Mouse (Mus musculus) 416B (cell line): ENCODE data around the gene R3hdm4.

ENCODE experiments used
- DNase-seq: peaks from one replicate; pipeline ENCODE4 v3.0.0; 2011; ENCODE audit warnings: low read depth

The R3hdm4 gene

DNA sequence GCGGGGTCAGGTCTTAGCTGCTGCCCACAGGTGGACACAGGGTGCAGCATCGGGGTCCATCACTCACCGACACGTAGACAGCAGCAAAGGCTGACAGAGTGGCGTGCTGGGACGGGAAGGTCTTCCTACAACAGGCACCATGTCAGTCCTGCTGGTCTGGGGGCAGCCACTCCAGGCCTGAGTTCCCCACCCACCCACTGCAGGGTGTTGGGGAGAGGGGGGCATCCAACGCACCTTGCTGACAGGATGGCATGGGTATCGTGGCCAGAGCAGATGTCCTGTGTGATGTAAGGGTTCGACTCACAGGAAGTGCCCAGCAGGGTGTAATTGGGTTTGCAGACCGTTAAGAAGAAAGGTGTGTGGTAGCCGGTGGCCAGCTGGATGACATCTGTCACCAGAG is 54.4 kb downstream of the R3hdm4 start:
- no peak for DNase-seq

DNA sequence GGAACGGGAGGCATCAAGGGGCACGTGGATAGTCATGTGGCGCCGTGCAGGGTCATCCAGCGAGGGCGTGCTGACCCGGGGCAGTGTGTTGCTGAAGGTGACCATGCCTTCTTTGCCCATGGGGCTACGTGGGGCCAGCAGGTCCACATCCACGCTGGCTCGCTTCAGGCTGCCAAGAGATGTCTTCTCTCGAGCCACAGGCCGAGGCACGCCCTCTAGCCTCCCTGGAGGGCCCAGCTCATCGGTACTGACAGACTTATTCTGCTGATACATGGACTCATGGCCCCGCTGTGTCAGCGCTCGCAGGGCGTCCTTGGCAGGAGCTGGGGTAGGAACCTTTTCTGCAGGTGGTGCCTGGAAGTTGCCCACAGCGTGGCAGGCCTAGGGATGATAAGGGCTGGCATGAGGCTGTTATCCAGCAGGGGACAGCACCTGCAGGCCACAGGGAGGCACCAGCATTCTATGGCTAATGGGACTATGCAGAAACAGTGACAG is 55.2 kb downstream of the R3hdm4 start:
- peak; percentile 64 for DNase-seq

DNA sequence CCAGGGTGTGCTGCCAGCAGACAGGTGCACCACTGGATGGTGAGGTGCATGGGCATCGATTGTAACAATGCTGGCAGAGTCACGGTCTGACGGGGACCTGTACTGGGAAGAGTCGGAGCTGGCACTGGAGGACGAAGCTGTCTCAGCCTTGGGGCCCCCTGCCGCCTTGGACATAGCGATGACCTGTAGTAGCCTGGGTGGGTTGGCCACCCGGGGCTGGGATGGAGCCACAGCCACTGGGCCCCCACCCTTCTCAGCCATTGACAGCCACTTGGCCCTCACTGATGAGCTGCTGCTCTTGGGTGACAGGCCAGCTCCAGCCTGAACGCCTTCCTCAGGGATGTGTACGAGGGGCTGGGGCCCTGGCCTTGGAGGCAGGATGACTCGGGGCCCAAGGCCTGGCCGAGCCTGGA is 55.8 kb downstream of the R3hdm4 start:
- DNase-seq = no peak

DNA sequence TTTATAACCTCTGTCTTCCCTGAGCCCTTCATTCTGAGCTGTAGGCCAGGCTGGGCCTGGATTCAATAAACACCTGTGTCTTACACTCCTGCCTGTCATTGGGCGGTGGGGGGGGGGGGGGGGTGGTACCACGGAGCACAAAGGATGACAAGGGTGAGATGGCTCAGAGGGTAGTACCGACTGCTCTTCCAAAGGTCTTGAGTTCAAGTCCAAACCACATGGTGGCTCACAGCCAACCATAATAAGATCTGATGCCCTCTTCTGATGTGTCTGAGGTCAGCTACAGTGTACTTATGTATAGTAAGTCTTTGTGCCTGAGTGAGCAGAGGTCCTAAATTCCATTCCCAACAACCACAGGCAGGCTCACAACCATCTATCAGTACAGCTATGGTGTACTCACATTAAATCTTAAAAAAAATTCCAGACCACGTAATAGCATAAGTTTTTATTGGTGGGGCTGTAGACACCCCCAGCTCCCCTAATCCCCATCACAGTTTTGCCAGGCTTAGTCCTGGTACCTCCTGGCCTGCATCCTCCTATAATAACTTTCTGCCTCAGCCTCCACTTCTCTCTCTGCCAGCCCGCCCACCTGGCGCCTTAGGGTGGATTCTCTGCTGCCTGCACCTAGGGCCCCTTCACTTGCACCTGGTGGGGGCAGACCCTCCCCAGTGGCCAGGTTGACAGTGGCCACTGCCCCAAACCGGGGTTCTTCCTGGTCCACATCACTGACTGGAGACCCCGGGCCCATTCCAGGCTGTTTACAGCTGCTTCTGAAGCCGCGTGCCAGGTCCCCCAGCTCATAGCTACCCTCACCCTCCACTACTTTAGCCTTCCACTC is 56.4 kb downstream of the R3hdm4 start:
- DNase-seq = peak; percentile 76

DNA sequence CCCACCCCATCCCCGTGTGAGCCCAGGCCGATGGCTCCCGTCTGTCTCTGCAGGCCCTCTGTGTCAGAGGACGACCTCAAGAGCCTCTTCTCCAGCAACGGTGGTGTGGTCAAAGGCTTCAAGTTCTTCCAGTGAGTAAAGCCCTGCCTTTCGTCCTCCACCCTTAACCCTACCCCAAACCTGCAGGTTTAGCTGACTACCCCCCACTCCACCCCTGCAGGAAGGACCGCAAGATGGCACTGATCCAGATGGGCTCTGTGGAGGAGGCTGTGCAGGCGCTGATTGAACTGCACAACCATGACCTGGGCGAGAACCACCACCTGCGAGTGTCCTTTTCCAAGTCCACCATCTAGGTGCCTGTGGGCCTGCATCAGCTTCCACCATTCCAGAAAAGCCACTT is 58.1 kb downstream of the R3hdm4 start:
- no peak for DNase-seq

DNA sequence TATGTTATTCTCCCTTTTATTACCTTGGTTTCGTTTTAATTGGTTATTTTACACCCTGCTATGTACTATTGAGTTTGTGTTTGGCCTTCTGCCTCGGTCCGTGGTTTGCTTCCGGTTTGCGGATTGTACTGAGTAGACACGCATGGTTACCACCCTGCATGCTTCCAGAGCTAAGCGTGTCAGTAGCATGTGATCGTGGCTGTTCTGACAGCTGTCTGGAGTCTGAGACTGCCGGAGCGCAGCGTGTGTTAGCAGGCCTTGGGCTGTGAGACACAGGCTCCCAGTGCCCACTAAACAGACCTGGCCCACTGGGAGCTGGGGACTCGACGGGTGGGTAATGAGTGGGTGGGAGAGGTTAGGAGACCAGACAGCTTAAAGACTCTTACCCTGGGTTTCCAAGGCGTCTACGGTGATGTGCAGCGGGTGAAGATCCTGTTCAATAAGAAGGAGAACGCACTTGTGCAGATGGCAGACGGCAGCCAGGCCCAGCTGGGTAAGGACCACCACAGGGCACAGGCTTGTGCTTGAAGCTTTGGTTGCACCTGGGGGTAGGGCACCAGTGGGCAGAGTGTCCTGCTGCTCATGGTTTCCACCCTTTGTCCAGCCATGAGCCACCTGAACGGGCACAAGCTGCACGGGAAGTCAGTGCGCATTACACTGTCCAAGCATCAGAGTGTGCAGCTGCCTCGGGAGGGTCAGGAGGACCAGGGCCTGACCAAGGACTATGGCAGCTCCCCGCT is 58.8 kb downstream of the R3hdm4 start:
- DNase-seq = no peak

DNA sequence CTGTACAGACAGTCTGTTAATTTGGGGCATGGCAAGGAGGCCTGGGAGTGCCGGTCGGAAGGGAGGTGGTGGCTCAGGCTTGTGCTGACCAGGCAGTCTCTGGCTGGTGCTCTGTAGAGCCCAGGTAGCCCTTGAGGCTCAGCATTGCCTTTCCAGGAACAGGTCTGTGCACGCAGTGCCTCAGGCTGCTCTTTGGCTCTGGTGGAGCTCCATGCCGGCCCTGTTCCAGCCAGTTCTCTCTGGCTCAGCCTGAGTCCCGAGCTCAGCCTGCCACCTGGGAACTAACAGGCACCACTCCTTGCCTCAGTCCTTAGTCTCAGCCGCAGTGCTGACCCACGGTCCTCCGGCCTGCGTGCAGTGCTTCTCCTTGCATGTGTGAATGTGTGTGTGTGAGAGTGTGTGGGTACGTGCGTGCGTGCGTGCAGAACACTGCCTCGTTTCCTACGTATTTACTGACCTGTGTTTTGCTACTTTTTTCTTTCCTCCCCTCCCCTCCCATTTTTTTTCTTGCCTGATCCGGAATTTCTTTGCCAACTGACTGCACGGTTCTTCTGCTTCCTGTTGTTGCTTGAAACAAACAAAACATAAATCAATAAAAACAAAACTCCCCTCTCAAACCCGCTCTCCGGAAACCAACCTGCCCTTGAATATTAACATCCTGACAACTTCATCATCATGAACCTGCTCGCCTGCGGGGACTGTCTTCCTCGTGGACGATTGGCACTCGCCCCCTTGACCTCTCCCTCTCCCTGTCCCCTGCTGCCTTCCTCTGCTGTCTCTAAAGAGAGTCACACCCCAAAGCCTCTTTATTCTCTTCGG is 59.6 kb downstream of the R3hdm4 start:
- DNase-seq = no peak

DNA sequence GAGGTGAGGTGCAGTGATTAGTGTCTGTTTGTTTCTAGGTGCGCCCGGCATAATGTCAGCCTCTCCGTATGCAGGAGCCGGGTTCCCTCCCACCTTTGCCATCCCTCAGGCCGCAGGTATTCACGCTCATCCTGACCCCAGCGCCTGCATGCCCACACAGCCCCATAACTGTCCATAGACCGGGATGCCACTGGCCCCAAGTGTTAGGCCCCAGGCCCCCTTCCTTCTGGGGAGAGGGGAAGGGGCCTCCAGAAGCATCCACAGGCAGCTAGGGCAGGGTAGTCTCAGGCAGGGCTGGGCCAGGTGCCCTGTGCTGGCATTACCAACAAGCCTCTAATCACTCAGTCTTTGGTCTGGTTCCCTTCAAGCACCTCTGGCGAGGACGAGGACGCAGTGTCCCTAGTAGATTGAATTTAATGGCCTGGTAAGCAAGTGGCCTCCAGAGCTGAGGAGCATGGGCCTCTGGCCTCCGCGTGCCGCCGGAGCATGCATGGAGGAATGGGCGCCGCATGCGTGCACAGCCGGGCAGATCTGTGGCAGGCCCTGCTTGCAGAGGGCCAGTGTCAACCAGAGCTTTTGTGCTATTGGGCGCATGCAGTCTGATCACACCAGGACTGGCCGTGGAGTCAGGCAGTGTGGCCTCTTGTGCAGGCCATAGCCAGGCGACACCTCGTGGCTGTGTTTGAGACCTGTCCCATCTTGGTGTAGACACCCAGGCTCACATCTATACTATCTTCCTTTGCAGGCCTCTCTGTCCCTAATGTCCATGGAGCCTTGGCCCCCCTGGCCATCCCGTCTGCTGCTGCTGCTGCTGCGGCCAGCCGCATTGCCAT is 60.7 kb downstream of the R3hdm4 start:
- DNase-seq = no peak
